Mouse (Mus musculus): Measurements from ENCODE around the gene Palm2.

Gene Palm2

DNA sequence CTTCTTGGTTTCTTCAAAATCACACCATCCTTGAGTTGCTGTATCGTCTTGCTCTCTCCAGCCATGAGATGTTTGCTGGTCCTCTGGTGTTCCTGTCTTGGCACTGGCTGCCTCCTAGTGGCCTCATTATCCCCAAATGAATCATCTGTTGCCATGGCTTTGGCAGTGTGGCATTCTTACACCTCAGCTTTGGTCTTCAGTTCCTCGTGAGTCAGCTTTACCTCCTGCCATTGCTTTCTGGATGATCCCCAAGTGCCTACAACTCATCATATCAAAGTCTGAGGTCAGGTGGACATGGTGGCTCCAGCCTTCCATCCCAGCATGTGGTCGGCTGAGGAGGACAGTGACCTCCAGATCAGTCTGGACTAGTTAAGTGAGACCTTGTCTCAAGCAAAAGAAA is 232.1 kb downstream of the Palm2 start:
- ATAC-seq (ENCODE audit: low TSS enrichment), result no peak

DNA sequence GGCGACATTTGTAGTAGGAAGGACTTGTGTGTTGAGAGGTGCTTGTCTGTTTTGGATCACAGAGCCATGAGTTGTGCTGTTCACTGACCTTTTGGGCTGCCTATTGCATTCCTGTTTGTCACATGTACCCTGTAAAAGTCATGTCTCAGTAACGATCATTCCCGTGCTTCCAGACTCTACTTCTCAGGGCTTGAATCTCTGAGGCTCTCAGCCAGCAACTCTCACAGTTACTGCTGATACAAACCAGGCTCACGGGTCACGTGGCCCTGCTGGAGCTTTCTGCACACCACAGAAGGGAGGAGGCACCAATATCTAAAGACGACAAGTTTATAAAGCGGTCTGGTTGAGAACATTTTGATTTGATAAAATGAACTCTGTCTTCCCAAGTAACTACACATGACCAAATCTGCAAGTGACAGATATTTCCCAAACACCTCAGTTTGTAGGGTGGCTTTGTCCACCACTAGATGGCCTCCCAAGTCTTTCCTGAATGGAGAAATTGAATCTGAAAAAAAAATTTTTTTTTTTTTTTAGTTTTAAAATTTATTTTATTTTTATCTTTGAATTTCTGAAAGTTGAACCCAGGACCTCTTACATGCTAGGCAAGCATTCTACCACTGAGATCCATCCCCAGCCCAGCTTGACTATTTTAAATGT is 236.9 kb downstream of the Palm2 start:
- no peak for ATAC-seq (ENCODE audit: low TSS enrichment)

DNA sequence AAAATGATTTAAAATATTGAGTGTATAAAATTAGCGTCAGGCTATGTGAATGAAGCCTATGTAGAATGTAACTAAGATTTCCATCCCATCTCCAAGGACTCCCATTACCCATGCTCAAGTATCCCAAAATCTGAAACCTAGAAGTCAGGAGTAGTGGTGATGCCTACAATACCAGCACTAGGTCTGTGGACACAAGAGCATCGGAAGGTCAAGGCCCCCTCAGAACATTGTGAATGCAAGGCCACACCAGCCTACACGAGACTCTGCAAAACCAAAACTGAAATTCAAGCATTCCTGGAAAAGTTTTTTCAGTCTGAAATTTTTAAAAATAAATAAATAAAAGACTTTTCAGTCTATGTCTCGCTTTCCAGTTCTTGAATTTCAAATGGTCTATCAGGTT is 238.5 kb downstream of the Palm2 start:
- ATAC-seq (ENCODE audit: low TSS enrichment), result no peak

DNA sequence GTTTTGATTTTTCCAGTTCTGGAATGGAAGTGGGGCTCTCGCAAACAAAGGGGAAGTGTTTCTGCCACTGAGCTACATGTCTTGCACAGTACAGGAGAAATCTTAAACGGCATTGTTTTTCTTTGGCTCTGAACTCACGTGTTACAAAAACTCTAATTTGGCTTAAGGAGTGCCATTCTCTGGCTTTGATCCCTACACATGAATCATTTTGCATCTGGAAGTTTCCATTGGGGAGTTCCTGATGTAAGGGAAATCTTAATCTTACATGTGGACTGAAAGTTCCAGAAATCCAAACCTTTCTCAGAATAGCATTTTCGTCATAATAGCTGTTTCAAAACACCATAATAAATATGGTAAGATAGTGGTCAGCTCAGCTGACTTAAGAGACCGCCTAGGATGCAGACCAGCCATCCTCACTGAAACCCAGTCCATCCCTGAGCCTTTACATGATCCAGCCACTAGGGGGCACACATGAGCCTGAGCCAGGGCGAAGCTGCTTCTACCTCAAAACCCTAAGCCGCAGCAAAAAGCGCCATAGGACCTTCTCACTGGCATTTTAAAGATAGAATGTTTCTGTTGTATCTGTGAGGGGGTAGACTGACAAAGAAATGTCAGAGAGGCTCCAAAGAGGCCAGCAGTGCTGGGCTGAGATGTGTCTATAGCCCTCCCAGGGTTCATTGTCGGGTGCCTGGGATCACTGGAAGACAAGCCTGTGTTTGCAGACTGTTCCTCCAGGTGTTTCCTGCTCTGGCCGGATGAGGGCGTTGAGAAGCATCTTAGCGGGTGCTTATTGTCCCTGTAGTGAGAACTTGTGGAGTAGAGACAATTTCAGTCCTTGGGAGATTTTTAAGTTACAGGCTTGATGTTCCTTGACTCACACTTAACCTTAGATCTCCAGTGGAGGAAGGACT is 239.2 kb downstream of the Palm2 start:
- peak; percentile 85 for ATAC-seq (ENCODE audit: low TSS enrichment)

DNA sequence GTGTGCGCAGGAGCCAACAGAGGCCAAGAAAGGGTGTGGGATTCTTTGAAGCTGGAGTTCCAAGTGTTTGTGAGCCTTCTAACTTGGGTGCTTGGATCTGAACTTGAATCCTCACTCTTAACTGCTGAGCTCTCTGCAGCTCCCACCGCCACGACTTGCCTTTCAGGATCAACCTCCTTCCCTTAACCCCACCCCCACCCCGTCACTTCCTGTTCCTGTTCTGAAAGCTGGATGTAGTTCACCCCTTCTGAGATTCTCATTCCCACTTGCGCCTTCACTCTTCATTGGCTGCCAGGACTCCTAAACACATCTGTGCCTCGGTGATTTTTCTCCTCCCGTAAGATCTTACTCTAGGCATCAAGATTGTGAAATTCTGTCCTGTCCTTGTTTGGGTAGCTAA is 240.3 kb downstream of the Palm2 start:
- no peak for ATAC-seq (ENCODE audit: low TSS enrichment)

DNA sequence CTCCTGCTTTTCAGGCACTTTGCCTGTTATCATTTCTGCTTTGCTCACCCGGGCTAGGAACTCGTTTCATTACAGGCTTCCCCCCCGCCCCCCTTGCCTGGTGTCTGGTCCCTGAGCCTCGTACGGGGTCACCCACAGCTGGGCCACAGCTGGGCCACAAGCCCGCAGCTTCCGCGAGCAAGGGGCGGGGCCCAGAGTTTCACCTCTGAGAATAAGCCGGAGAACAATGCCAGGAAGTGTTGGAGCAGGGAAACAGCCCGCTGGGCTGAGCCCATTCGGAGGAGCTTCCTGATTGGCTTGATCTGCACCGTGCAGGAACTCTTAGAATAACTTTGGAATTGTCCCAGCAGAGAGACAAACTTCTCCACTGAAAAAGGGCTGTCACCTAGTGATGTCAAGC is 241.3 kb downstream of the Palm2 start:
- ATAC-seq (ENCODE audit: low TSS enrichment), result no peak

DNA sequence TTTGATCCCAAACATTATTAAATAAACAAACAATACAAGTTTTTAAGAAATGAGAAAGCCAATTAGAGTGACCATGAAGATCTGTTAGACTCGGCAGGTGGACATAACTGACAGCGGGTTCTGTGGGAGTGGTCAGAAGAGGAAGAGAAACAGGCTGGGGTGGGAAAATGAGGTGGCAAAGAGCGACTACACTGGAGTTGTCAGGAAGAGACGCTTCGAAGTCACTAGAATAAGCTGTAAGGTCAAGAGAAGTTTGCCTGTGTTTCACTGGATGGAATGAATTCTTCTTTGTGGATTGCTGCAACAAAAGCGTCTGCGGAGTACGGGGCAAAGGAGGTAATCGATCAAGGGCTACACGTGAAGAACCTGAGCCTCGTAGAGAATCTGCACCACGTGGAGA is 243.9 kb downstream of the Palm2 start:
- ATAC-seq (ENCODE audit: low TSS enrichment), result no peak

DNA sequence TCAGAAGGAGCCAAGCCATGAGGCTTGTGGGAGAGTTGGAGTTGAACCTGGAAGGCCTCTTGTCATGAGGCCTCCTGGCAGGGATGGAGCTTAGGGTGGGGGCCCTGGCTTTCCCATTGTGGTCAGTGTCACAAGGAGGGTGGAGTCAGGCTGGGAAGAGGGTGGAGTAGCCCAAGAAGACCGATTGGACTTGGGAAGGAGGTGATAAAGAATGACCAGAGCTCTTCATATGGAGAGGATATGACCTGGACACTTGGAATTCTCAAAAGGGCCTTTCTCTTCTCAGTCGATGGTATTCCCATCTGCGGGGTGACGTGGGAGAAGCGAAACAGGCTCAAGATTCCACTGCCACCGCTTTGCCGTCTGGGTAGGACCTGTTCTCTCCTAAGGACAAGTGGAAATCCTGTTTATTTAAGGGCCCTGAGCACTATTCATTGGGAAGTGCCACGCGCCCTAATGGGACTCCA is 245.0 kb downstream of the Palm2 start:
- ATAC-seq (ENCODE audit: low TSS enrichment), result no peak

DNA sequence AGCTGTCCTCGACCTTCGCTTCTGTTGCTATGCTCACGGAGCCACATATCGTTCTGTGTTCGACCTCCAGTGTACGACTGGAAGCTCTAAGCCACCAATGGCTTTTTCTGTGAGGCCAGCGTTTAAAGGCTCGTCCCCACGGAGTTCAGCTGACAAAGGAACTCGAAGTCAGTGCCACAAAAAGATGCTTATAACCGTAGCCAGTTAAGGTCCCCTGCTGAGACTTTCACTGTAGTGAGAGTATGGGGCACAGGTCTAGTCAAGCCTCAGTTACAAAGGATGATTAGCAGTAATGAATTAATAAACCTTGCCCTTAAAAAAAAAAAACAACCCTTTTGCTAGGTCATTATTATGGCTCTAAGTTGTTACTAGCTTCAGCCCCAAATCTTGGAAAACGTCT is 246.1 kb downstream of the Palm2 start:
- no peak for ATAC-seq (ENCODE audit: low TSS enrichment)

DNA sequence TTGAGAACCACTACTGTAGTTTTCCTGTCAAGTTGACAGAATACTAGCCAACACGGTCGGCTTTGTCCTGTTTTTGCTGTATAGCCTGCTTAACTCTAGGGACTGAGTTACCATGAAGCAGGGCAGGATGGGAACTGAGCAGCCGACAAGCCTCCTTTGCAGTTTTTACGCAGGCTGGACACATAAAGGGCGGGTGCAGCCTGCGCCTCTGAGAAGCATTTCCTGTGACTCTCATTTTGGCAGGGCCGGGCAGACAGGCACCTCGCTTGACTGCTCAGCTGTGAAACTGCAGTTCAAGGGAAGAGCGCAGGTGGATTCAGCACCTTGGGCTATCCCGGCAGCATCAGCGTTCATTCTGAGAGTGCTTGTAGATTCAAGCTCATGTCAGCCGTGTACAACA is 247.5 kb downstream of the Palm2 start:
- ATAC-seq (ENCODE audit: low TSS enrichment), result no peak

DNA sequence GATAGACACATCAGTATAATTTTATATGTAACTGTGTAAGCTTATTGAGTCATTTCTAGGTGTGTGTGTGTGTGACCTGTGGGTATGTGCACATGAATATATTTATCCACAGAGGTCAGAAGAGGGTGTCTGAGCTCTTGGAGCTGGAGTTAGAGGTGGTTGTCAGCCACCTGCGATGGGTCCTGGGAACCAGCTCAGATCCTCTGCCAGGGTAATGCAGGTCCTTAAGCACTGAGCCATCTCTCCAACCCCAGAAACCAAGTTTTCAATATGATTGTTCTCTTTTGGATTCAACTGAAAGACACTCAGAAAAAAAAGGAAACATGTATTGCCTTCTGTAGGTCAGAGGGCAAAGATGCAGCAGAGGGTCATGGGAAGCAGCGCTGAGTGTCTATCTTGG is 248.3 kb downstream of the Palm2 start:
- ATAC-seq (ENCODE audit: low TSS enrichment), result no peak

DNA sequence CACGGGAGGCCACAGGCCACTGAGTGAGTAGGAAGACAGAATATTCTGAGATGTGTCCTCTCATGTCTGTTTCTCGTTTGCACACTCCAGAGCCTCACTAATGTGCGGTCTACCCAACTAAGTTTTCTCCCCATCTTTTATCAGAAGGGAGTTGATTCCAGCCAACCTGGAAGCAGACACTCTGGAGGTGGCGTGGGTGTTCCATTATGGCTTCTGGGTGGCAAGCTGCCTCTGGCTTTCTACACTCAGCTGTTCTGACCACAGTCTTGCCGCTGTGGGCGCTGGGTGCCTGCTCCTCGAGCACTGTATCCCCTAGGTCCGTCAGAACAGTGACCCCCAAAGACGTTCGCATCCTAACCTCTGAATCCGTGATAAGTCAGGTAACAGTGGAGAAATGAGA is 248.9 kb downstream of the Palm2 start:
- ATAC-seq (ENCODE audit: low TSS enrichment), result peak; percentile 53

DNA sequence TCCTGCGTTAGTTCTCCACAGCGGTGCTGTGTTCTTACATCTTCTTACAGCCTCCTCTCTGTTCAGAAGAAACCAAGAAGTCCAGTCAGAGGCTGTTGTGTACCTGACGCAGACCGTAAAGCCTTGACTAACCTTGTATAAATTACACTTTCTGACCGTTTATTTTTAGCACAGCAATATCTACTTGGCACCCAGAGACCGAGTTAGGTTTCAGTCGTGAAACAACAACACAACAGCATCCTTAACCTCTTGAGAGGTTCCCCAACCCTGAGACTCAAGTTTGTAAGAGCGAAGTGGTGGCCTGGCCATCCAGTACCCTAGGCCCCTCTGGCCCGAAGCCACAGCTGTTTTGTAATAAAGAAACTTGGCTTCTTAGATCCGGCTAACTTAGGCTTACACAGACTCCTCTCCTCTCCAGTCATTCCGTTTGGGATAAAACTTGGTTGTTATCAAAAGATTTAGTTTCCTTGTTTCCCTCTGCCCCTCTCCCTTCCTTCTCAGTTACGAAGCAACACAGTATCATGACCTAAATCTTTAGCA is 250.7 kb downstream of the Palm2 start:
- no peak for ATAC-seq (ENCODE audit: low TSS enrichment)

DNA sequence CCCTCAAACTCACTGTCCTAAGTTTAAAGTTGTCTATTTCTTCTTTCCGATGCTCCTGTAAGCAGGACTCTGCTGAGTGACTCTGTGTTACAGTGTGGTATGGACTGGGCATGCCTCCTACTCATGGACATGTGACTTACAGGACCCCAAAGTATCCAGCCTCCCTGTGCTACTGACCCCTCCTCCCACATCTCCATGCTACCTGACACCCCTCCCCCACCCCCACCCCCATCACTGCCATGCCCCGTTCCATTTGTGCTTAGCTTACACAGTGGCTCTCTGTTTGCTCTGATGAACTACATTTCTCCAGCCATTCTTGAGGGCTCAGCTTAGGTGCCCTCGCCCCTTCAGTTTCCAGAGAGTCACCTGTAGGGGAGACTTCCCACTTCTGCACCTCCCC is 252.7 kb downstream of the Palm2 start:
- ATAC-seq (ENCODE audit: low TSS enrichment), result no peak

DNA sequence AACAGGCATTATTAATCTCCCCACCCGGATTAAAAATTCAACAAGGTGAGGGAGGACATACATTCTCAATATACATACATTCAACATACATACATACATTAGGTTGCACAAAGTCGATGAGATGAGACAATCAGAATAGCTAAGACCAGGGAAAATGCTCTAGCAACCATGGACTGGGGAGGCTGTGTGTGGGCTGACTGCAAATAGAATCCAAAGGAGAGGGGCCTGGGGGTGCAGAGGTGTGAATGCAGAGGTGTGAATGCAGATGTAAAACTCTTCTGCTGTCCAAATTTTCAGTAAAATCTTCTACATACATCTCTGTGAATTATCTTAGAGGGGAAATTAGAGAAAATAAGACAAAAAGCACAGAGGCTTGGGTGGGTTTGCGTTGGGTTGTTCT is 253.5 kb downstream of the Palm2 start:
- peak; percentile 80 for ATAC-seq (ENCODE audit: low TSS enrichment)

DNA sequence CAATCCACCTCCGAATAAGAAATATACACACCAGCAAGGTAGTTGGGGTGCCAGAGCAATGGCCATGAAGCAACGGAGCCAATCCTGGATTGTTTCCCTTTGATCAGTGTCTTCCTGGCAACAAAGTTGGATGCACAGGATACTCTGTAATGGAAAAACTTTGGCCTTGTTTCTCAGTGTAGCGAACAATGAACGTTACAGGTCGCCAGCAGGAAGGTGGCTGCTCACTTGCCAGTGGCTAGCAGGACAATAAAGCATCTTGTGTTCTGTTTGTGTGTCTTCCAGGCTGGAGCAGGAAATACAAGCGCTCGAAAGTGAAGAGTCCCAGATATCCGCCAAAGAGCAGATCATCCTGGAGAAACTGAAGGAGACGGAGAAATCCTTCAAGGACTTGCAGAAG is 254.1 kb downstream of the Palm2 start:
- no peak for ATAC-seq (ENCODE audit: low TSS enrichment)

DNA sequence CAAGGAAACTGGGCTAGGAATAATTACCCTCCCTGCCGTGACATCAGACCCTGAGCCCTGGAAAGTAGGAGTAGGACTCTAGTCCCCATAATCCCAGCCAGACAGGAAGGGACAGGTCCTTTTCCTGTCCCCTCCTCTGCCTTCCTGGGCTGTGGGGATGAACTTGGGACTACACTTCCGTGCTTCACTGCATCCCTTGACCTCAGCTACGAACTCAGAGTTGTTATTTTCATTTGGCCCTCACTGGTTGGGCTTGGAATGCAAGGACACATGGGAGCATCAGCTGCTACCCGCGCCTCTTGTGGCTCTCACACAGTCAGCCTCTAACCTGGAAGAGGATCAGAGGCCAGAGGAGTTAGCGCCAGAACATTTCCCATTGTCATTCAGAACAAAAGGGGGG is 256.0 kb downstream of the Palm2 start:
- ATAC-seq (ENCODE audit: low TSS enrichment), result no peak

DNA sequence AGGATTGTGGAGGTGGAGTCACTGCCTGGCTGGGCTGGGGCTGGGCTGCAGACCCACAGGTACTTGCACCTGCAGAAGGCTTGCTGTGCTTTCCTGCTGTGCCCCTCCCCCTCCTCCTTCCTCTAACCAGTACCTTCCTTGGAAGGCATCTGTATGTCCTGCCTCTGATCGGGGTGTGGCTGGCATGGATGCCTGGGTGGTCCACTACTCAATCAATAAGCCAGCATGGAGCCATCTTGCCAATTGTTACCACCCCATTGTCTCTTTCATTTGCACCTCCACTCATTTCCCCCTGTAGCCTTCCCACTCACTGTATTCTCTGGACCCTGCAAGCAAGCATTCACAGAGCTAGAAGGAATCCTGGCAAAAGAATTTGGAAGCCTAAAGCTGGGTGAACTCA is 256.8 kb downstream of the Palm2 start:
- no peak for ATAC-seq (ENCODE audit: low TSS enrichment)

DNA sequence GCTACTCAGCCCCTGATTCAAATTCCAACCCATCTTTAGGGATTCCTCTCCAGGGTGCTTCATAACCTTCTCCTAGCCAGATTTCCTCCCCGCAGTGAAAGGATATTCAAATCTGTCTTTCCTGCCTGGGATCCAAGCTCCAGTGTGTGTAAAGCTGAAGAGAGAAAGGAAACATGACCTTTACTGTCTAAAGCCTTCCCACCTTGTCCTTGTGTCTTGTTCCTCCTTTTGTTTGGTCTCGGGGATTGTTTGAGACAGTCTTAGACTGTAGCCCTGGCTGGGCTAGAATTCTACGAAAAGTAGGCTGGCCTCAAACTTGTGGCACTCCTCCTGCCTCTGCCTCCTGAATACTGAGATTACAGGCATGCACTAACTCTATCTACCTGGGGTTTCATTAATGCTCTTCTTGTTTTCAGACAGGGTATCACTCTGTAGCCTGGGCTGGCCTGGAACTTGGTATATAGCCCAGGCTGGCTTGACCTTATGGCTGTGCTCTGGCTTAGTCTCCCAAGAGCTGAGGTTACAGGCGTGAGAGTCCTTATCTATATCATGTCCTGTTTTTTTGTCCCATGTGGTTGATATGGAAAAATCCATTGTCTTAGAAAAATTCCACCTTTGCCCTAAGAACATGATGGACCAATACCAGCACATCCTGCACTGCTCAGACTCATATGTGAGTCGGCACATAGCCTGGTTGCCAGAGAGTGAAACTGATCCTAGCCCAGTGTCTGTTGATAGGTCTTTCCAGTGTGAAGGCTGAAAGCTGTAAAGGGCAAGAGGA is 260.5 kb downstream of the Palm2 start:
- ATAC-seq (ENCODE audit: low TSS enrichment), result no peak

DNA sequence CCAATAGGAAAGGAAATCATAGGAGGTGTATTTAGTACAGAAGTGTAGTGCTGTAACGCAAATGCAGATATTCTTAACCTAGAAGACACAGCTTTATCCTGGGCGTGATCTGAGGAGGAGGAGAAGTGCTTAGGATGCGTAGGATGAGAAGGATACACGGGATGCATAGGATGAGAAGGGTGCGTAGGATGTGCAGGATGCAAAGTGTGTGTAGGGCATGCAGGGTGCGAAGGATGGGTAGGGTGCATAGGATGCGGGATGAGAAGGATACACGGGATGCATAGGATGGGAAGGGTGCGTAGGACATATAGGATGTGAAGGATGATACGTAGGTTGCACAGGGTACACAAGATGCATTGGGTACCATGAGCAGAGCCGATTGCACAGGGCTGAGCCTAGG is 262.9 kb downstream of the Palm2 start:
- peak; percentile 64 for ATAC-seq (ENCODE audit: low TSS enrichment)

DNA sequence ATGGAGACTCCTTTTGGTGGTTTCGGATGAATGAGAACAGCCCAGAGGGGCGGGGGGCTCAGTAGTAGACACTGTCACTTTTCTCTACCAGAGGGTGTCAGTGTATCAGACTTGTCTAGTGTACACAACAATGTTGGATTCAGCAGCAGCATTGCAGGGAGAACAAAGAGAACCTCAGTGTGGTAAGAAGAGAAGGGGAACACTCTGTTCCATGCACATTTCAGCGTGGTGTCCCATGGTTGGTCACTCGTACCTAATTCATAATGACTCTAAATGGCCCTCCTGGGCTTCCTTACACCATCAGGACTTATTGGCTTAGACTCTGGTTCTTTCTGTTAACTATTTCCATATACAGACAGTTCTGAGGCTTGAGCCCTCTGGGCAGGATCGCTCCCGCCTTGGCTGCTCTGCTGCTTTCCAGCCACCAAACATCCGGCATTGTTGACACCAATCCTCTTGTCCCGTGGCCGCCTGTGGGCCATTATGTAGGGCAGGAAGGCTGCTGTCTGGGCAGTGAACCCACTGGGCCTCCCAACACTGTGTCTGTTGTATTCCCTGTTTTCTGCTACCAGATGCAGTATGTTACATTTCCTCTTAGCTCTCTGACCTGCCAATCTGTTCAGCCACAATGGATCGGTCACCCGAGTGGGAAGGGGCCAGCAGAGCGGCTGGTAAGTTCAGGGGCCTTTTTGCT is 264.0 kb downstream of the Palm2 start:
- peak; percentile 31; the same call in 1 of the 2 replicates for ATAC-seq (ENCODE audit: low TSS enrichment)

DNA sequence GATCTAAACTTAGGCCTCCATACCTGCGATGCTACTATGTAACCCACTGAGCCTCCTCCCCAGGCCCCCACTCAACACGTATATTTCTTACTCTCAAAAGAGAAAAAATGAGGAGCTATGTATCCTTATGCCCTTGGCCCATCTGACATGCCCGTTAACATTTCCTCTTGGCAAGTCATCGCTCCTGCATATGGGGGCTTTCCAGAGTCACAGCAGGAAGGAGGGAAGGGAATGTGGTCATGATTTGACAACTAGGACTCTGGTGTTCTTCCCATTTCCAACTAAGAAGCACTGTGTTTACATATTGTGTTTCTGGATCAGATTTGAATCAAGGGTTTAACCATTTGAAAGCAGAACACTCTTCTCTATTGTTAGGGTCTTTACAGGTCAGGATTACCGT is 267.5 kb downstream of the Palm2 start:
- no peak for ATAC-seq (ENCODE audit: low TSS enrichment)

Data from frontal cortex, adult (tissue).